Mouse (Mus musculus) frontal cortex, adult 2 months (tissue): ENCODE measurements around the gene Ttl. TPM values are rescaled to one million over a fixed set of nuclear protein-coding genes. Genes with fewer than 3 reads are reported as not detected.

ENCODE experiments used
- polyA plus RNA-seq: library from polyadenylated mRNA; depleted of rRNA; stranded (reverse); fragments of >200 nt; gene quantifications from 2 replicates; pipeline ENCODE4 v1.2.3, GENCODE M21; 2012; rRNA removed

The Ttl gene
- polyA plus RNA-seq, 1 experiment, result 30.1 TPM

Other genes starting within 250 kb of the Ttl start
- 24.0 and 28.0 TPM in 2 replicates for gene Tmem87b, start 247.8 kb upstream of the Ttl start, polyA plus RNA-seq
- 1.6 and 1.9 TPM in 2 replicates for gene Fbln7, start 203.0 kb upstream of the Ttl start, polyA plus RNA-seq
- 8.4 and 9.3 TPM in 2 replicates for gene Zc3h8, start 121.9 kb upstream of the Ttl start, polyA plus RNA-seq
- gene Zc3h6, start 98.5 kb upstream of the Ttl start, polyA plus RNA-seq, result 6.8 and 7.1 TPM in 2 replicates
- gene Gm10762, start 98.2 kb upstream of the Ttl start, polyA plus RNA-seq, result 5.1 and 5.3 TPM in 2 replicates
- gene Vinac1, start 17.8 kb upstream of the Ttl start, polyA plus RNA-seq, result 0.11 and 0.20 TPM in 2 replicates
- gene Polr1b, start 35.1 kb downstream of the Ttl start, polyA plus RNA-seq, result 27.8 and 29.3 TPM in 2 replicates
- gene Chchd5, start 63.8 kb downstream of the Ttl start, polyA plus RNA-seq, result 14.9 and 16.8 TPM in 2 replicates
- 159 and 177 TPM in 2 replicates for gene Slc20a1, start 132.8 kb downstream of the Ttl start, polyA plus RNA-seq
- gene Ckap2l, start 231.3 kb downstream of the Ttl start, polyA plus RNA-seq, result 0.26 and 0.34 TPM in 2 replicates
- gene Il1a, start 244.0 kb downstream of the Ttl start, polyA plus RNA-seq, result 1.3 and 1.4 TPM in 2 replicates